Mouse (Mus musculus) neural tube, embryonic 15.5 days (tissue): ENCODE data around the gene Muc13. TPM values are rescaled to one million over a fixed set of nuclear protein-coding genes. Genes with fewer than 3 reads are reported as not detected.

Experiments
- ATAC-seq: fragments of 200-750 bp; cut with Nextera tagmentation; 2 replicates; pipeline ENCODE4 v1.8.0; 2017; ENCODE audit warnings: mild to moderate bottlenecking, moderate TSS enrichment, moderate library complexity; ENCODE audit not compliant: low FRiP score
- H3K27ac ChIP-seq: fragments of 300-500 bp; sonication (generic); replicated peaks from 2 replicates; pipeline ENCODE4 v1.5.1; 2015; ENCODE audit warnings: mild to moderate bottlenecking, inconsistent platforms
- H3K27me3 ChIP-seq: fragments of 300-500 bp; sonication (generic); replicated peaks from 2 replicates; pipeline ENCODE4 v1.6.1; 2015; ENCODE audit warnings: inconsistent platforms
- H3K36me3 ChIP-seq: fragments of 300-500 bp; sonication (generic); 2 replicates; pipeline ENCODE4 v1.6.1; 2015; ENCODE audit warnings: inconsistent platforms
- H3K4me1 ChIP-seq: fragments of 300-500 bp; sonication (generic); 2 replicates; pipeline ENCODE4 v1.6.1; 2015; ENCODE audit warnings: inconsistent platforms
- H3K4me2 ChIP-seq: fragments of 300-500 bp; sonication (generic); 2 replicates; pipeline ENCODE4 v1.6.1; 2015; ENCODE audit warnings: inconsistent platforms, mild to moderate bottlenecking, moderate library complexity
- H3K4me3 ChIP-seq: fragments of 300-500 bp; sonication (generic); replicated peaks from 2 replicates; pipeline ENCODE4 v1.5.1; 2015; ENCODE audit warnings: mild to moderate bottlenecking, inconsistent platforms
- H3K9ac ChIP-seq: fragments of 300-500 bp; sonication (generic); replicated peaks from 2 replicates; pipeline ENCODE4 v1.6.1; 2015; ENCODE audit warnings: mild to moderate bottlenecking, inconsistent platforms
- H3K9me3 ChIP-seq: fragments of 300-500 bp; sonication (generic); replicated peaks from 2 replicates; pipeline ENCODE4 v1.6.1; 2016; ENCODE audit warnings: inconsistent platforms
- WGBS: fragments of 180-500 bp; shearing (Covaris S2); methylation state at CpG from one replicate; pipeline ENCODE4 v1.1.7; 2015; ENCODE audit warnings: mixed read lengths; 5-methylcytosine and 5-hydroxymethylcytosine counted together
- polyA plus RNA-seq: library from polyadenylated mRNA; unstranded; fragments of >200 nt; fragmentation: Nextera tagmentation; extraction: Ambion mirVana; gene quantifications from 2 replicates; pipeline ENCODE4 v1.2.1, GENCODE M21; 2015

Gene Muc13
- polyA plus RNA-seq, 1 experiment from 2014 or later, result not detected

- Histone ChIP-seq H3K9ac (no peak overlapping the region), H3K4me3 (no peak overlapping the region), H3K4me2 (no peak overlapping the region), H3K4me1 (no peaks in the 10 kb centered on the region), H3K27ac (no peak overlapping the region), H3K36me3 (no peaks in the 10 kb centered on the region), H3K9me3 (no peaks in the 10 kb centered on the region), H3K27me3 (no peaks in the 10 kb centered on the region)
- ATAC-seq, result no peak
- 73% methylated on average over 6 of the region's 6 CpGs for WGBS
Observed at GRCm38 (mm10) chr16:33756396-33756795, 37.4 kb upstream of the Muc13 start.

DNA sequence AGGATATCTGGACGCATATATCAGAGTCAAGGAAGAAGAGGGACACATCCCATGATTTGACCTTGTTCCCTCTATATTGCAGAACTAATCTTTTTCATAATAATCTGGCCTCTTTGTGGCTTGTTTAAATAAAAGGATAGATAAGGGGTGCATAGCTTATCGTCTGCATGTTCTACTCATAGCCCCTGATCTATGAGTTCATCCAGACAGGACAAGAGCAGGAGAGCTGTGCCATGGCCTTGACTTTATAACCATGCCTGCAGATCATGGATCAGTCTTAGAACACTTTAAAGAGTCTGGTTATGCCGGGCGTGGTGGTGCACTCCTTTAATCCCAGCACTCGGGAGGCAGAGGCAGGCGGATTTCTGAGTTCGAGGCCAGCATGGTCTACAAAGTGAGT, 34.6 kb upstream of the Muc13 start:
- 97% methylated on average over 7 of the region's 7 CpGs for WGBS
- no peak for ATAC-seq

GRCm38 (mm10) chr16:33760542-33760941, 33.3 kb upstream of the Muc13 start:
- Histone ChIP-seq H3K4me3 (no peak overlapping the region), H3K9me3 (no peaks in the 10 kb centered on the region), H3K4me2 (no peak overlapping the region), H3K27me3 (no peaks in the 10 kb centered on the region), H3K36me3 (no peaks in the 10 kb centered on the region), H3K9ac (no peak overlapping the region), H3K4me1 (peaks cover 8% of the 10 kb centered on the region), H3K27ac (no peak overlapping the region)
- WGBS, result 56% methylated on average over 5 of the region's 5 CpGs
- no peak for ATAC-seq

More for the DNA sequence above, 34.6 kb upstream of the Muc13 start:
- no peak overlapping the region for H3K9ac ChIP-seq
- no peak overlapping the region for H3K4me3 ChIP-seq
- H3K9me3 ChIP-seq, result no peaks in the 10 kb centered on the region
- H3K4me1 ChIP-seq, result peaks cover 4% of the 10 kb centered on the region
- no peak overlapping the region for H3K27ac ChIP-seq
- H3K27me3 ChIP-seq, result no peaks in the 10 kb centered on the region
- no peaks in the 10 kb centered on the region for H3K36me3 ChIP-seq
- H3K4me2 ChIP-seq, result no peak overlapping the region

GRCm38 (mm10) chr16:33760996-33761395, 32.8 kb upstream of the Muc13 start:
- H3K36me3 ChIP-seq, result no peaks in the 10 kb centered on the region
- H3K4me2 ChIP-seq, result no peak overlapping the region
- peaks cover 8% of the 10 kb centered on the region for H3K4me1 ChIP-seq
- no peaks in the 10 kb centered on the region for H3K9me3 ChIP-seq
- no peaks in the 10 kb centered on the region for H3K27me3 ChIP-seq
- no peak overlapping the region for H3K4me3 ChIP-seq
- no peak for ATAC-seq
- no peak overlapping the region for H3K9ac ChIP-seq
- no peak overlapping the region for H3K27ac ChIP-seq
- WGBS, result 74% methylated on average over 11 of the region's 11 CpGs

DNA sequence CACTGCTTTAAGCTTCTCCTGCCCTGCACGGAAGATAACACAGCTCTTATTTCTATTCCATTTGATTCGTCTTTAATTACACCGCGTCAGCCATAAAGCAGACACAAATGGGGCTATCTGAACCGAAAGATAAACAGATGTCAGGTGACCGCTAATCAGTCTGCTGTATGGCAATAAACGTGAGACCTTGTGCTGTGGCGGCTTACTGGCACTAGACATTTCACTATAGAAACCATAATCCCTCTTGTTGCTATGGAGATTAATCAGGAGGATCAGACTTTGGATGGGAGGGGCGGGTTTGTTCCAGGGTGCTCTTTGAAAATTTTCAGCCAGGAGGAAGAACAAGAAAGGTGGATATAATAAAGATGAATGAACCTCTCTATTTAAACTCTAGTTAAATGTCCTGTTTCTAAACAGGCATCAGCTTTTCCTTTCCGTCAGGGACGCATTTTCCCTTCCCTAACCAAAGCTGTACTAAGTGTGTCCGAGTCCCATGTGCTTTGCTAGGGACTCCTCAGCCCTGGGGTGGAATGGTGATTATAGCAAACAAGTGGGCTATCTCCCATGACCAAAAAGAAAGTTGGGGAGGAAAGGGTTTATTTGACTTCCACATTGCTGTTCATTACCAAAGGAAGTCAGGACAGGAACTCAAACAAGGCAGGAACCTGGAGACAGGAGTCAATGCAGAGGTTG, 29.2 kb upstream of the Muc13 start:
- no peaks in the 10 kb centered on the region for H3K36me3 ChIP-seq
- no peak overlapping the region for H3K9ac ChIP-seq
- H3K4me1 ChIP-seq, result peaks cover 8% of the 10 kb centered on the region
- WGBS, result 23% methylated on average over 12 of the region's 12 CpGs
- no peak overlapping the region for H3K27ac ChIP-seq
- no peaks in the 10 kb centered on the region for H3K9me3 ChIP-seq
- H3K4me2 ChIP-seq, result peak overlapping the region; percentile 39
- ATAC-seq, result peak; percentile 53; the same call in 1 of the 2 replicates
- H3K4me3 ChIP-seq, result 0 out of 2 replicates have a peak overlapping the region, but pooled peaks have one; percentile 9
- H3K27me3 ChIP-seq, result no peaks in the 10 kb centered on the region

GRCm38 (mm10) chr16:33765477-33765876, 28.4 kb upstream of the Muc13 start:
- Histone ChIP-seq H3K27me3 (no peaks in the 10 kb centered on the region), H3K4me2 (no peak overlapping the region), H3K27ac (no peak overlapping the region), H3K9me3 (no peaks in the 10 kb centered on the region), H3K4me1 (peaks cover 8% of the 10 kb centered on the region), H3K36me3 (no peaks in the 10 kb centered on the region), H3K9ac (no peak overlapping the region), H3K4me3 (no peak overlapping the region)
- no peak for ATAC-seq
- 95% methylated on average over 2 of the region's 2 CpGs for WGBS

- Histone ChIP-seq H3K27me3 (no peaks in the 10 kb centered on the region), H3K9me3 (no peaks in the 10 kb centered on the region), H3K9ac (no peak overlapping the region), H3K4me1 (peaks cover 8% of the 10 kb centered on the region), H3K4me3 (no peak overlapping the region), H3K27ac (no peak overlapping the region), H3K4me2 (no peak overlapping the region), H3K36me3 (no peaks in the 10 kb centered on the region)
- no peak for ATAC-seq
- 88% methylated on average over 12 of the region's 12 CpGs for WGBS
Observed at GRCm38 (mm10) chr16:33766309-33766708, 27.5 kb upstream of the Muc13 start.

DNA sequence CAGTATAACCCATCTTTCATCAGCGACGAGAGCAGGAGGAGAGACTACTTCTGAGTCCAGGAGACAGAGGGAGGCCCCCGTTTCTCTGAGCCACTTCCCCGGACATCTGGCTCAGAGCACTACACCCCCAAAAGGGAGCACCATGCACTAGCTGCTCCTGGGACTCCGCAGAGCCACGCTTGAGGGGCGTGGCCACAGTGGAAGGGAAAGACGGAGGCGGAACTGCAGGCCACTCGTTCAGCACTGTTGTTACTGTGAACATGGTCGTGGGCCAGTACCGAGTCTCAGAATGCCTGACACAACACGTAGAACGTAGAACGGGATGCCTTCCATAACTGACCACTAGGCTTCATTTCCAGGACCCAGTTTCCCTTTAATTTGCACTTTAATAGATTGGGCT, 27.1 kb upstream of the Muc13 start:
- no peak for ATAC-seq
- WGBS, result 77% methylated on average over 15 of the region's 15 CpGs

GRCm38 (mm10) chr16:33768491-33769278, 25.2 kb upstream of the Muc13 start:
- Histone ChIP-seq H3K4me3 (no peak overlapping the region), H3K9me3 (no peaks in the 10 kb centered on the region), H3K4me2 (no peak overlapping the region), H3K4me1 (peaks cover 8% of the 10 kb centered on the region), H3K36me3 (no peaks in the 10 kb centered on the region), H3K9ac (no peak overlapping the region), H3K27me3 (no peaks in the 10 kb centered on the region), H3K27ac (no peak overlapping the region)
- WGBS, result 88% methylated on average over 3 of the region's 3 CpGs
- ATAC-seq, result no peak

More for the DNA sequence above, 27.1 kb upstream of the Muc13 start:
- Histone ChIP-seq H3K27me3 (no peaks in the 10 kb centered on the region), H3K4me3 (no peak overlapping the region), H3K4me1 (peaks cover 8% of the 10 kb centered on the region), H3K4me2 (no peak overlapping the region), H3K36me3 (no peaks in the 10 kb centered on the region), H3K9me3 (no peaks in the 10 kb centered on the region), H3K9ac (no peak overlapping the region), H3K27ac (no peak overlapping the region)

DNA sequence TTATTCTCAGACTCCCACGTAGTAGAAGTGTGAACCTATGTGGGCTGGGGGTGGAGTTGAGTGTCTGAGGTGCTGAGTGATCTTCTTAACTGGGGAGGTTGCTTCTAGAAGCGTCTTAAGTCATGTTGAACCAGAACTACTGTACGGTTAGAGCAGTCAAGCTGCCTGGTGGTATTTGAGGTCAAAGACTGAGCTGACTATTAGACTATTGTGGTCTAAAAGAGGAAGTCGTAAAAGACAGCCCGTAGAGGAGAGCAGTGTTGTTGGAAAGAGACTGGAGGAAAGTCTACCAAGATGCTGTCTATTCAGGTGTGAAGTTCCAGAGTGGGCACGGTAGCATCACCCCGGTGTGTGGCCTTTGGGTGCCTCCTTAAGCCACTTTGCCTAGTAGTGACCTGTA, 24.0 kb upstream of the Muc13 start:
- no peak for ATAC-seq
- Histone ChIP-seq H3K9ac (no peak overlapping the region), H3K36me3 (no peaks in the 10 kb centered on the region), H3K4me1 (no peaks in the 10 kb centered on the region), H3K4me2 (no peak overlapping the region), H3K27me3 (no peaks in the 10 kb centered on the region), H3K9me3 (no peaks in the 10 kb centered on the region), H3K27ac (no peak overlapping the region), H3K4me3 (no peak overlapping the region)
- 73% methylated on average over 7 of the region's 7 CpGs for WGBS

- no peaks in the 10 kb centered on the region for H3K36me3 ChIP-seq
- no peak overlapping the region for H3K4me2 ChIP-seq
- no peaks in the 10 kb centered on the region for H3K4me1 ChIP-seq
- H3K27me3 ChIP-seq, result no peaks in the 10 kb centered on the region
- no peak overlapping the region for H3K9ac ChIP-seq
- no peaks in the 10 kb centered on the region for H3K9me3 ChIP-seq
- ATAC-seq, result no peak
- 93% methylated on average over 4 of the region's 4 CpGs for WGBS
- H3K27ac ChIP-seq, result no peak overlapping the region
- no peak overlapping the region for H3K4me3 ChIP-seq
Observed at GRCm38 (mm10) chr16:33770778-33771454, 22.9 kb upstream of the Muc13 start.

DNA sequence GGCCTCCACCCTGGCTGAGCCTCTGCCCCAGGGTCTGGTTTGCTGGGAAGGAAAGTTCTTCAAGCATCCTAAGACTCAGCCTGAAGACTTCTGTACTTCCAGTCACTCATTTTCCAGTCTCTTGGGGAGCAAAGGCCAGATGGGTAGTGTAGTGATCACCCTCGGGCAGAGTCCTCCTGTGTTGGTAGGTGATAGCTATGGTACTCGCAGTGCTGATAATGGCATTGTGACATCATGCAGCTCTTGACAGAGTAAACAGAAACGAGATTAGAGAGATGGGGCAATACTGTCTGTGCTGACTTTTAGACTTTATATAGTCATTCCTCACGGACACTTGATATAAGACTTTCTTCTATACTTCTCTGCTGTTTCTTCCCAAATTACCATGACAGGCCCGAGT, 21.0 kb upstream of the Muc13 start:
- Histone ChIP-seq H3K36me3 (no peaks in the 10 kb centered on the region), H3K4me2 (no peak overlapping the region), H3K9me3 (no peaks in the 10 kb centered on the region), H3K27me3 (no peaks in the 10 kb centered on the region), H3K27ac (no peak overlapping the region), H3K4me1 (no peaks in the 10 kb centered on the region), H3K9ac (no peak overlapping the region), H3K4me3 (no peak overlapping the region)
- 90% methylated on average over 5 of the region's 5 CpGs for WGBS
- no peak for ATAC-seq
